Mouse (Mus musculus): ENCODE measurements at regions not wholly inside any gene's neighbourhood (a gene's known extent, or its start where the extent isn't known, plus 50 kb on each side); places are given as distances from the start of the nearest gene placed in this dataset.
"Not testable (repeated sequence)": the region's sequence is repeated elsewhere in the genome, so short reads cannot be mapped to it uniquely, and the experiment has no call there.

GRCm38 (mm10) chr12:23026976-23027375 lies 753.1 kb downstream of the Gm10330 start:
- DNase-seq, result not testable (repeated sequence)

GRCm38 (mm10) chr12:23023556-23023955 lies 756.5 kb downstream of the Gm10330 start:
- not testable (repeated sequence) for DNase-seq

DNA sequence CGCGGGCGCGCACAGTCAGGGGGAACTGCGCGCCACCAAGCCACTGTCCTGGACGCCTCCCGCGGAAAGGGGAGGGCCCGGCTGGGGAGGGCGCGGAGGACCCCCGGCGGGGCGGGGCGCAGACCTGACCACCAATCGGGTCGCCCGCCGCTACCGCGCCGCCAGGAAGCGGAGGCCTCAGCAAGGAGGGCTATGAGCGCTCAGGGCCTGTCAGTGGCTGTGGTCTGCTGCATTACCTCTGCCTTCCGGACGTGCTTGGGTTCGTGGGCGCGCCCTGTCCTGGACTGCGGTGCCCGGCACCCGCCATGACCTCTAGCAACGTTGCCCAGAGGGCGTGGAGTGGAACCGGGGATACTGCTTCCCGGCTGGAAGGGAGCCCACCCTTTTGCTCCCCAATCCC lies 769.9 kb downstream of the Gm10330 start:
- peak; percentile 15 to 70 for DNase-seq

DNA sequence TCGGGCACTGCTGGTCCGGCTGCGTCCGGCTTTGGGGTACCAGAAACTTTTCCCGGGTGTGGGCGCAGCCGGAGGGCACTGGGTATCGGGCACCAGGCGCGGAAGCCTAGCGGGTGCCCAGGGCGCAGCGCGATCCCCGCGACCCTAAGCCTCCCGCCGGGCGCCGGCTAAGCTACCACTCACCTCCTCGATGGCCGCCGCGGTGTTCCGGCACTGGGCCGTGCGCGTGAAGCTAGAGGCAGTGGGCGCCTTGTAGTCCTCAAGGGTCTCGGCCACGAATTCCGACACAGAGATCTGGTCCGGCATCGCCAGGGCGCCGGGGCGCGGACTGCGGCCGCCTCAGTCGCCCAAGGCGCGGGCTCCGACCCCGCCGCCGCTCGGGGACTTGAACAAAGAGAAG lies 770.4 kb downstream of the Gm10330 start:
- peak in 1 of 2 experiments; percentile 16 for DNase-seq
